Mouse (Mus musculus): ENCODE results near the gene Galk2.

The Galk2 gene

DNA sequence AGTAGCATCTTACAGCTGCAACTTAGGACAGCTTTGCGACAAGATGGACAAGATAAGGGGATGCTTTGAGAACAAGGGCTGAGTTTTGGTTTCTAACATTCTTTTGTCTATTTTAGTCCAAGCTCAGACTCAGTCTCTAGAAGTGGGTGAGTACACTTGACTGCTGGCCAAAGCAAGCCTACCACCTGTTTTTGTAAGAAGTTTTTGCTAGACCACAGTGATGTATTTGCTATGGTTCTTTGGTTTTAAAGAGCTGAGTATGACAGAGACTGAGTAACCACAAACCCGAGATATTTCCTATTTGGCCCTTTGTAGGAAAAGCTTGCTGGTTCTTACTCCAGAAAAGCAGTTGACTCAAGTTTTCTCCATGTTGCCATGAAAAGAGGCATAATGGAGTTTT, 89.3 kb downstream of the Galk2 start:
- no peak for DNase-seq

DNA sequence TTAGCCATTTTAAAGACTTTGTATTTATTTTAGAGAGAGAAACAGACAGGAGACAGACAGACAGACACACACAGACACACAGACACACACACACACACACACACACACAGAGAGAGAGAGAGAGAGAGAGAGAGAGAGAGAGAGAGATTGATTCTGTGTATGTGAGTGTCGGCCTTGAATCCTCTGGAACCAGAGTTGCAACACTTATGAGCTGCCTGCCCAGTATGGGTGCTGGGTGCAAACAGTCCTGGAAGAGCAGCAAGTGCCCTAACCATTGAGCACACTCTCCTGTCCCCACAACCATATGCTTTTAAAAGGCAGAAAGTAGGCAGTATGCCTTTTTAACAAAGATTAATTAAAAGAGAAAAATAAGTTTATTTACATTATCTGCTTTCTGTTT, 109.9 kb downstream of the Galk2 start:
- no peak for DNase-seq

DNA sequence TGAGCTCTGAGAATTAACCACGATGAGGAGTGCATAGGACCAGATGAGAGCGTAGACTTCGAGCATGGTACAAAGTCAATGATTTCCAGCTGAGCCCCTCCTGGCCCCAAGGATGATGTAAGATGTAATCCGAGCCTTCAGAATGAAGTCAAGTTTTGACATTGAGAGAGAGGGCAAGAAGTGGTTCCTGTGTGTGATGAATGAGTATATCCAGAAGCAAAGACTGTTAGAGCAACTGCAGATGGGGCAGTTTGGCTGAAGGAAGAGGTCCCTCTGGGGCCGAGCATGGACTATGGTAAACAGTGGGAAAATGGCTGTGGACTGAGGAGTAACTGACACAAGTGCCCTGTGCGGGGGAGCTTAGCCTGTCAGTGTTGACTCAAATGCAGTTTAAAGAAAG, 114.3 kb downstream of the Galk2 start:
- no peak for DNase-seq

DNA sequence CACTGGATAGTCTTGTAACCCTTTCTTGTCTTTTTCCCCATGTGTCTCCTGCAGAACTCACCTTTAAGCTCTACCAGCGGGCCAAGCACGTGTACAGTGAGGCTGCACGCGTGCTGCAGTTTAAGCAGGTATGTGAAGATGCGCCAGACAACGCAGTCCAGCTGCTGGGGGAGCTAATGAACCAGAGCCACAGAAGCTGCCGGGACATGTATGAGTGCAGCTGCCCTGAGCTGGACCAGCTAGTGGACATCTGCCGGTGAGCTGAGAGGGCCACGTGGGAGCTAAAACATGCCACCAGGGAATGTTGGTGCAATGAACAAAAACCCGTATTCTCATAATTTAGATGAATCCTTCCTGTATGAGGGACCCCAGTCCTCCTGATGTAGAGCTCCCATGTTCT, 116.3 kb downstream of the Galk2 start:
- DNase-seq, result no peak

DNA sequence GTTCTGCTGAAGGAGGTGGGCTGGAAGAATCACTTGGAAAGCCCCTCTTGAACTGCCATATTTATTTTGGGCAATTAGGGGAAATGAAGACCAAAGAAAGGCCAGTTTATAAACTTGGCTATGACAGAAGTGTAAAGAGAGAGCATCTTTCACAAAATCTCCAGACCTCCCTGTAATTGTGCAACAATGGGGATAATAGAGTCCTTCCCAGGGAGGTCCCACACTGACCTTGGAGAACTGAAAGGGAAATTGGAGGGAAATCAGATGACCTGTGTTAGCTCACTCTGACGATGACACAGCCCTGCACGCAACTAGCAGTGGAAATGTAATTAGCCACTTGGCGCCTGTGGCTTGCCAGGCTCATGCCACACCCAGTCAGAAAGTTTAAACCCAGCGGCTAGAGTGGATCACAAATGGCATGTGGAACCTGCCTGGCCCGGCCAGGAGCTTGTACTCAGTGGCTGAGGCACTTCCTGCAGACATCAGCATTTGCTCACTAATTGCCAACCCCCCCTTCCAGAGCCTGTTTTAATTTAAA, 117.0 kb downstream of the Galk2 start:
- DNase-seq, result no peak

DNA sequence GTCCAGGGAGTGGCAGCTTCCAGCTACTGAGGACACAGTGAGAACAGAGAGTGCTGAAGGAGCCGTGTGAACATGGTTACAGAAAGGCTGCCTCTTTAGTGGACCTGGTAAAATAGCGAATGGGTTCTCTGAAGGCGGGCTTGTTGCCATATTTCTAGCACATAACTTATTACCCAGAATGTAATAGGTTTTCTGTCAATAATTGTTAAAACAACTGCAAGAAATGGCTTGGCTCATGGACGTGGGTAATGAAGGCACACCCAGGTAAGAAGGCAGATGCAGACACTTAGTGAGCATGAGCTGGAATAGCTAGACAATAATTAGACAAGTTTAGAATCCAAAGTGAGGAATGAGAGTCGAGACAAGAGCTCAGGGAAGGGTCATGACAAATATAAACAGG, 143.4 kb downstream of the Galk2 start:
- DNase-seq, result no peak

DNA sequence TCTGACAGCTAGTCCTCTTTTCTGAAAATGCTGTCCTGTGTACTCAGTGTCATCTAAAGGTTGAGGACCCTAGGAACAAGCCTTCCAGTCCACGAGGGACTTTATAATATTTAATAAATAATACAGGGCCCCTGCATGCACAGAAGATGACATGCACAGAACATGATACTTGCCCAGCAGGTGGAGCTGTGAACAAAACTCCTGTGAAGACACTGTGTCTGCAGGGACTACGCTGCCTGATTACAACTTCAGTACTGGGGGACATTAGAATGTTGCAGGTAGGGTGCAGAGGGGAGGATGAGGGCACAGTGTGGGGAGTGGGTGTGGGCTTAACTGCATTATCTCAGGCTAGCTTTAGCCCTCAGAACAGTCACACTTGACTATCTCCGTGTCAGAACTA, 147.2 kb downstream of the Galk2 start:
- DNase-seq, result peak; percentile 18

DNA sequence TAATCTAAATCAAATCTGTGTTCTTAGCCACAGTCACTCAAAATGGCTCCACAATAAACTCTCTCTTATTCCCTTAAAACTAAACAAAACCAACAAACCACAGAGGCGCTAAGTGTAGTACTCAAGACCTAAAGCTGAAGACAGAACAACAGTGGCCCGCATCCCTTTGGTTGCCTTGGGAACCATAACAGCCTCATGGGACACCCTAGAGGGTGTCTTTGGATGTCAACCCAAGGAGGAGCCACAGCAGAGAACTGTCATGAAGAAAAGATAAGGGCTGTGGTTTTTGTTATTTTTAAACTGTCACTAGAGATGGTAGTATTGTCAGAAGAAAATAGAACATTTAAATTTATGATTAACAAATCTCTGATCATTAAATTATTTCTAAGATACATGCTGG, 147.8 kb downstream of the Galk2 start:
- DNase-seq, result no peak

DNA sequence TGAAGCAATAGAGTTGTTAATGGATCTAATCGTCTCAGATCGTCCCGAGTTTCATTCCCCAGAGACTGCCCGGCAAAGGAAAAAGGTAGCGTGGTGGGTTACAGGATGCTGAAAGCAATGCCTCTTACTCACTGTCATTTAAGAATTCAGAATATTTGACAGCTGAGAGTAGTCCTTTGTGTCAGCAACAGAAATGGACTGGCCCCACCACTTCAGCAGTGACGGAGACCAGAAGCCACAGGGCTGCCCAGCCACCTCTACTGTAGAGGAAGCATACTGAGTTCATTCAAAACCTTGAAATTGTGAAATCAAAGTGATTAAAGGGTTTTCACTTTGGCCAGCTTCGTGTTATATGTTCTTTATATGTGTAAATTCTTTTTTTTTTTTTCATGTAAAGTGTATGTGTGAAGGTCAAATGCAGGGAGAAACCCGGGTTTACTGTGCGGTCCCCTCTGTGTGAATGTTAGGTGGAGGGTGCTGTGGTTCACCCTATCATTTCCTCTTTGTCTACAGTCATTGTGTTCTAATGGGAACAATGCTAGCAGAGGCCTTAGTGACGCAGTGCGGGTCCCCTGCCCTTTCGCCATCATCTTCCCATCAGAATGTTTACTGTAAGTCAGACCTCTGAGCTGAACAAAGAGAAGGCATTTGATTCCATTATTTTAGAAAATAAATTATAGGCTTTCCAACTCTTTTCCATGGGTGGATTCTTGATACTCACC, 156.2 kb downstream of the Galk2 start:
- DNase-seq, result no peak

DNA sequence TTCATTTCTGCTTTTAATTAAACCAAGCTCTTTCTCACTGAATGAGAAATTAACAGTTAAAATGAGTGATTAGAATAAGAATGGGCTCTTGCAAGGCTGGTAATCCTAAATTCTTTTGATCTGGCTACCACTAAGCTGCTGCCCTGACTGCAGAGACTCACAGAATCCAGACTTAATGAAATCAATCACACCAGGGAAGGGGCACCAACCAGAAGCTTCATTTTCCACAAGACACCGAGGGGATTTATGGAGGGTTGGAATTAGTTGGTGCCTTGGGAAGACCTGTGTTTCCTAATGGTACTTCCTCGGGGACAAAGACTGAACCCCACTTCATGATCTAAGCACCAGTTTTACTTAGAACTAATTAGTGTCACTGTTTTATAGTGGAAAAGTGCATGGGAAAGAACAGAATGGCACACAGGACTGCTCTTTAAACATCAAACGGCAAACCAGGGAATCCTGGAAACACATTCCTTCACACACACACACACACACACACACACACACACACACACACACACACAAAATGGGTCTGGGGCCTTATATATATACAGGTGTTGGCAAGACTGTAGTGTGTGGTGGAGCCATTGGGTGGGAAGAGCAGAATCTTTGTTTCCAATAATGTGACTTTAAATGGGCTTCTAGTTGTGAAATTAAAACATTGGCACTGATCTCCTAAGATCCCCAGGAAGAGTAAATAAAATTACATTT, 157.0 kb downstream of the Galk2 start:
- DNase-seq, result no peak

DNA sequence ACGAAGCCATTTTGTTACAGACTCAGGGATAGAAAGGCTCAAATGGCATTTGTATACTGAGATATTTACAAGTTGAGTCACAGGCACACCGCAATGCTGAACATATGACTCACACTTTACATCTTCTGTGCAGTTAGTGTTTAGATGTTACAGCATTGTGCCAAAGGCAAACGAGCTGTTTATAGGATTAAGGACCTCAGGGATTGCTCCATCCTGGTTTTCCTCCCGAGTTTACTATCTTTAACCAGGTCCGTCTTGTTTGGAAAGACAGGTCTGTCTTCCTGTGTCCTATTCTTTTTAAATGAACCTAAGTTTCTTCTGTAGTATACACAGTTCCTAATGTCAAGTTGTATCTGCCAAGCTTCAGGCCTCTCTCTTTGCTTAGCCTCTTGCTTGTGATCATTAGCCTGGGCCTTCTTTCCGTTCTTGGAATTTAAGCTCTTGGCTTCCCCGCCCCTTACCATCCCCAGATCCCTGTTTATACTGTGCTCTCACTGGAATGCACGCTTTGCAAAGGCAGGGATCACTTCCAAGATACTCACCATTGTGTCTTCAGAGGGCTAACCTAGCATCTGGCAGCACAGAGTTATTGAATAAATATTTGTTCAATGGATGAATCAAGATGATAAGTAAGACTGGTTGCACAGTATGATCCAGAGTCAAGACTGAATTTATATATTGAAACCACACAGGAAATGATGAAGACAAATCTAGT, 172.4 kb downstream of the Galk2 start:
- no peak for DNase-seq

DNA sequence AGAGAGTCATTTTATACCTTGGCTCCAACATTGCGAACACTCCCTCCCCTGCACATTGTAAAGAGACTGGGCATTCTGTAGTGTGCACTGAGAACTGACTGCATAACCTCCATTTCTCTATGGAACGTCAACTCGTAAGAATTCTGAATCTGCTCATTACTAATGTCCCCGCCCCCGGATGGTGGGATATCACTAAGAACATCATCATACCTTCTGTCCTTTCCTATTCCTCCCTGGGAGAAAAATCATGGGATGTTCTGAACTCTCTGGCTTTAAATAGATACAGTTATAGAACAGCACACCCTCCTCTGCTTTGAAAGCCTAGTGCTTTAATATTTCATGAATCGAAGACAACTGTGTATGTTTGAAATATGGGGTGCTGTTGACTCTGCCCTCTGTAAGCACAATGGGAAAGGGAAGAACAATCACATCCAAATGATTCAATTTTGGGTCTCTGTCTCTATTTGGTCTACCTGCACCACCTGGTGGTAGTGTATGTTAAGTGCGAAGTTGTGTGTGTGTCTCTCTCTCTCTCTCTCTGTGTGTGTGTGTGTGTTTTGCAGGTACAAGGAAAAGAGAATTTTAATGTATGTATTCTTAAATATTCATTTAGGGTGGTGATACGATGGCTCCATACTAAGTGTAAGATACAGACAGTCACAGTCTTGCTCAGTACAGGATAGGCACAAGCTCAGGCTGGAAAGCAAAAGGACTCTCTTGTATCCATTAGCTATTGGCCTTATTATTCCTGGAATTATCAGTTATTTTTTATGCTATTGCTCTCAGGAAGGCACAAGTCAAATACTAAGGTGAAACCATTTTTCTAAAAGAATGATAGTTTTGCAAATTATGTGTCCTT, 174.4 kb downstream of the Galk2 start:
- no peak for DNase-seq
